ENCODE assay signal across 8 mouse cellular contexts in genomic region chr9:57439083-57439482, GRCm38 (mm10). TPM values are rescaled to one million over a fixed set of nuclear protein-coding genes. Genes with fewer than 3 reads are reported as not detected.
A peak's percentile ranks its signal among the peaks of the same experiment; 100 is the strongest.
DNase-seq lines count a peak whose midpoint lies in the region; ATAC-seq and TF ChIP-seq lines count a peak whose summit lies in the region.

No protein-coding gene starts in this region.

- no peak overlapping the region for H3K4me3 ChIP-seq in spleen, adult 2 months (ENCODE audit: extremely low read depth, insufficient read depth, insufficient read length)
- peak overlapping the region; percentile 55 for H3K4me3 ChIP-seq in embryonic facial prominence, embryonic 13.5 days
- peak overlapping the region; percentile 63 for H3K4me3 ChIP-seq in kidney, embryonic 16.5 days (ENCODE audit: low read length)
- H3K4me3 ChIP-seq in neural tube, embryonic 13.5 days, result peak overlapping the region; percentile 52

- ATAC-seq in embryonic facial prominence, embryonic 13.5 days (ENCODE audit: insufficient number of reproducible peaks, insufficient read depth, low FRiP score, low TSS enrichment, low read depth), result no peak
- no peak for ATAC-seq in kidney, embryonic 16.5 days (ENCODE audit: low FRiP score, low TSS enrichment)
- ATAC-seq in neural tube, embryonic 13.5 days (ENCODE audit: low read depth), result no peak

- 36% methylated on average over 7 of the region's 7 CpGs for WGBS in spleen, adult 2 months
- 42% methylated on average over 7 of the region's 7 CpGs for WGBS in embryonic facial prominence, embryonic 13.5 days
- WGBS in kidney, embryonic 16.5 days, result 34% methylated on average over 7 of the region's 7 CpGs
- 53% methylated on average over 7 of the region's 7 CpGs for WGBS in neural tube, embryonic 13.5 days

- no peak for DNase-seq in spleen, adult 2 months (ENCODE audit: low read depth in 1 of 2, low spot score in 2 of 2)
- DNase-seq in spleen, postnatal 4 days (ENCODE audit: low spot score in 2 of 2), result no peak
- no peak for DNase-seq in natural killer cell, adult 2 months (ENCODE audit: low spot score in 2 of 2)
- no peak for DNase-seq in adrenal gland, postnatal 36 days
- no peak for DNase-seq in adrenal gland, adult 2 months

- TF ChIP-seq CTCF in spleen, adult 2 months (IDR thresholded peaks at IDR 0.05; ENCODE audit: extremely low read depth, insufficient read depth, insufficient read length, insufficient replicate concordance), result no peak

- TF ChIP-seq POLR2A in spleen, adult 2 months (IDR thresholded peaks at IDR 0.05; ENCODE audit: low read depth, low read length), result no peak

- no peaks in the 10 kb centered on the region for H3K27me3 ChIP-seq in spleen, adult 2 months (ENCODE audit: control insufficient read depth, insufficient read depth, low read length)
- no peaks in the 10 kb centered on the region for H3K27me3 ChIP-seq in embryonic facial prominence, embryonic 13.5 days
- no peaks in the 10 kb centered on the region for H3K27me3 ChIP-seq in kidney, embryonic 16.5 days (ENCODE audit: insufficient read depth, low read length)
- H3K27me3 ChIP-seq in neural tube, embryonic 13.5 days, result no peaks in the 10 kb centered on the region

- H3K4me2 ChIP-seq in embryonic facial prominence, embryonic 13.5 days, result peak overlapping the region; percentile 61
- H3K4me2 ChIP-seq in kidney, embryonic 16.5 days (replicated peaks; ENCODE audit: low read depth, low read length), result peak overlapping the region; percentile 77
- peak overlapping the region; percentile 66 for H3K4me2 ChIP-seq in neural tube, embryonic 13.5 days

- H3K36me3 ChIP-seq in spleen, adult 2 months (ENCODE audit: control insufficient read depth, insufficient read depth, low read length), result no peaks in the 10 kb centered on the region
- no peaks in the 10 kb centered on the region for H3K36me3 ChIP-seq in embryonic facial prominence, embryonic 13.5 days
- H3K36me3 ChIP-seq in kidney, embryonic 16.5 days (ENCODE audit: insufficient read depth, low read length), result no peaks in the 10 kb centered on the region
- peaks cover 24% of the 10 kb centered on the region for H3K36me3 ChIP-seq in neural tube, embryonic 13.5 days

- H3K27ac ChIP-seq in spleen, adult 2 months (ENCODE audit: insufficient read depth, low read length), result 0 out of 2 replicates have a peak overlapping the region, but pooled peaks have one; percentile 94
- peak overlapping the region; percentile 77; the same call in 1 of the 2 replicates for H3K27ac ChIP-seq in embryonic facial prominence, embryonic 13.5 days
- H3K27ac ChIP-seq in kidney, embryonic 16.5 days (ENCODE audit: low read length), result peak overlapping the region; percentile 67
- no peak overlapping the region for H3K27ac ChIP-seq in neural tube, embryonic 13.5 days (replicated peaks)

- peak overlapping the region; percentile 77 for H3K9ac ChIP-seq in embryonic facial prominence, embryonic 13.5 days
- H3K9ac ChIP-seq in kidney, embryonic 16.5 days (replicated peaks; ENCODE audit: low read length), result peak overlapping the region; percentile 77
- peak overlapping the region; percentile 74 for H3K9ac ChIP-seq in neural tube, embryonic 13.5 days

- peaks cover 3% of the 10 kb centered on the region; the same call in 1 of the 2 replicates for H3K4me1 ChIP-seq in spleen, adult 2 months (ENCODE audit: control insufficient read depth, insufficient read depth, insufficient read length)
- peaks cover 6% of the 10 kb centered on the region for H3K4me1 ChIP-seq in embryonic facial prominence, embryonic 13.5 days
- H3K4me1 ChIP-seq in kidney, embryonic 16.5 days (ENCODE audit: insufficient read depth, low read length), result peaks cover 31% of the 10 kb centered on the region
- peaks cover 9% of the 10 kb centered on the region for H3K4me1 ChIP-seq in neural tube, embryonic 13.5 days (replicated peaks)

- no peaks in the 10 kb centered on the region for H3K9me3 ChIP-seq in embryonic facial prominence, embryonic 13.5 days
- H3K9me3 ChIP-seq in kidney, embryonic 16.5 days (ENCODE audit: low read length), result no peaks in the 10 kb centered on the region
- H3K9me3 ChIP-seq in neural tube, embryonic 13.5 days, result no peaks in the 10 kb centered on the region

RNA-seq across cellular contexts. Expression of gene Ppcdc, which starts 0.8 kb away (rescaled TPM):
- 53.8 and 67.0 TPM in 2 replicates for polyA plus RNA-seq in spleen, adult 2 months (2012; rRNA removed)
- 27.9 and 30.0 TPM in 2 replicates for polyA plus RNA-seq in embryonic facial prominence, embryonic 13.5 days (2015; fragmentation: Nextera tagmentation; extraction: Ambion mirVana)
- 29.7 and 30.5 TPM in 2 replicates for polyA plus RNA-seq in kidney, embryonic 16.5 days (2015; fragmentation: Nextera tagmentation; extraction: Ambion mirVana)
- polyA plus RNA-seq in neural tube, embryonic 13.5 days (2015; fragmentation: Nextera tagmentation; extraction: Ambion mirVana), result 22.8 and 23.6 TPM in 2 replicates
- 10 to 100 TPM; 14.0 to 19.4 TPM for total RNA-seq in adrenal gland, postnatal 36 days (2021)
- 10 to 100 TPM; 21.7 to 21.9 TPM for total RNA-seq in adrenal gland, adult 2 months (2021)
- polyA plus RNA-seq in adrenal gland, adult 2 months (2012; rRNA removed), result 38.0 and 43.9 TPM in 2 replicates

RNA-seq across cellular contexts. Expression of gene Scamp5, which starts 28.8 kb away (rescaled TPM):
- polyA plus RNA-seq in spleen, adult 2 months (2012; rRNA removed), result 12.4 and 19.3 TPM in 2 replicates
- polyA plus RNA-seq in embryonic facial prominence, embryonic 13.5 days (2015; fragmentation: Nextera tagmentation; extraction: Ambion mirVana), result 14.8 and 16.4 TPM in 2 replicates
- polyA plus RNA-seq in kidney, embryonic 16.5 days (2015; fragmentation: Nextera tagmentation; extraction: Ambion mirVana), result 17.7 and 20.2 TPM in 2 replicates
- polyA plus RNA-seq in neural tube, embryonic 13.5 days (2015; fragmentation: Nextera tagmentation; extraction: Ambion mirVana), result 65.1 and 67.8 TPM in 2 replicates
- total RNA-seq in adrenal gland, postnatal 36 days (2021), result 10 to 100 TPM in 1 of 2 experiments, 1 to 10 TPM in 1; 8.4 to 12.3 TPM
- 10 to 100 TPM in 1 of 2 experiments, 1 to 10 TPM in 1; 8.4 to 18.1 TPM for total RNA-seq in adrenal gland, adult 2 months (2021)
- polyA plus RNA-seq in adrenal gland, adult 2 months (2012; rRNA removed), result 21.0 and 21.7 TPM in 2 replicates
